Mouse (Mus musculus) ovary, postnatal 36 days (tissue): ENCODE results near the gene 2200002D01Rik.
"Not testable (repeated sequence)": the region's sequence is repeated elsewhere in the genome, so short reads cannot be mapped to it uniquely, and the experiment has no call there.

Experiments used
- DNase-seq: peaks from one replicate; pipeline ENCODE4 v3.0.0; 2022; ENCODE audit warnings: low spot score, mixed read lengths

Gene 2200002D01Rik

DNA sequence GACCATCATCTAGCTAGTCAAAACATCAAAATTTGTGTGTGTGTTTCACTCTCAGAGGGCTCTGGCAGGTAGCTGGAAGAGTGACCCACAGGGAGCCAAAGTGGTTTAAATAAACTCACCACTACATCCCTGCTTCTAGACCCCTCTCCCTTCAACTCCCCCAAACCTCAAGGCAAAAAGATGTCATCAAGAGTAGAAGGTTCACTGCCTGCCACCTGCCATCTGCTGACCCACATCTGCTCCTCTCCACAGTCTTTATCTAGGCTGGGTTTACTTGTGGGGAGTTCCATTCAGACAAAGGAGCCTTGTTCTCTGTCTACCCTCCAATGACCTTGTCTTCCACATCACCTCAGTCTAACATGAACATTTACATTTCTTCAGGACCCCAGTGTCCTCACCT lies 31.0 kb upstream of the 2200002D01Rik start:
- no peak for DNase-seq

DNA sequence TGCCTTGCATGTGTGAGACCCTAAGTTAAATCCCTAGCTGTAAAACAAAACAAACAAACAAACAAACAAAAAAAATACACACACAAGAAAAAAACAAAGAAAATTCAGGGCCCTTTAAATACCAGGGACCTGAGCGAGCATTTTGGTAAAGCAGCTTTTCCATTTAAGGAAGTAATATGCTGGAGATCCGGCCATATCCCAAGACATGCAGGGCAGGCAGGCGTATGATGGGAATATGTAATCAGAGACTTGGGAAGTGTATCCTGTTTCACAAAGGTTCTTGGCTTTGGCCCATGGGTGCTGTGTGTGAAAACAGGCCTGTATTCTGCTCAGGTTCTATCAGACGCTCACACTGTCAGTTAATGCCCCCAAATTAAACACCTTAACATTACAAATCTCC lies 29.2 kb upstream of the 2200002D01Rik start:
- no peak for DNase-seq

DNA sequence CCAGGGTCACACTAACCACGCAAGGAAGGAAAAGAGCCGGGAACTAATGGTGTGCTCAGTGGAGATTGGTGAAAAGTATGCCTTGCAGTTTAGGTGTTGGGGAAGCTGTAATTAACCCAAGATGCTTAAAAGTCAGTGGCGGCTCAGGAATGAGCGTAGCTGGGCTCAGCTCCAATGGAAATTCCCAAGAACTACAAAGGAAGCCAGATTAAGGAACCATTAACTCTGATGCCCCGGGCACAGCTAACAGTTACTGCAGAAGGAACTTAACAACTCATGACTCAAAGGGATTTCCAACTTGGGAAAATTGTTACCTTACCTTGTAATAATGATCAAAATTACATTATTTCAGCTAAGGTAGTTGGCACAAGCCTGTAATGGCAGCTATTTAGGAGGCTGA lies 28.4 kb upstream of the 2200002D01Rik start:
- no peak for DNase-seq

- no peak for DNase-seq
Observed at GRCm38 (mm10) chr7:29271687-29272465, 23.6 kb upstream of the 2200002D01Rik start.

DNA sequence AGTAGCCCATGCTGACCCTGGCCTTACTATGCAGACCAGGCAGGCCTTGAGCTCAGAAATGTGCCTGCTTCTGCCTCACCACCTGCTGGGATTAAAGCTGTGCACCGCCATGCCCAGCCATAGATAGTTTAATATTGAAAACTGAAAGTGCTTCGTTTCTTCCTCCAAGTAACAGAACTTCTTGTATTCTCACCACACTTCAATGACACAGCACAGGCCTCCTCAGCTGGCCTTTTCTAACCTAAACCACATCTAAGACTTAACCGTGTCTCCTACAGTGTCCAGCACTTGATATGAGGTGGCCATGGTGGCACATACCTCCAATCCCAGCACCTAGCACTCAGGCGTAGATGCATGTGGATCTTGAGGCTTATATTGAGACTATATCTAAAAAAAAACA lies 22.2 kb upstream of the 2200002D01Rik start:
- DNase-seq: no peak

- DNase-seq: no peak
Observed at GRCm38 (mm10) chr7:29266931-29267330, 18.7 kb upstream of the 2200002D01Rik start.

DNA sequence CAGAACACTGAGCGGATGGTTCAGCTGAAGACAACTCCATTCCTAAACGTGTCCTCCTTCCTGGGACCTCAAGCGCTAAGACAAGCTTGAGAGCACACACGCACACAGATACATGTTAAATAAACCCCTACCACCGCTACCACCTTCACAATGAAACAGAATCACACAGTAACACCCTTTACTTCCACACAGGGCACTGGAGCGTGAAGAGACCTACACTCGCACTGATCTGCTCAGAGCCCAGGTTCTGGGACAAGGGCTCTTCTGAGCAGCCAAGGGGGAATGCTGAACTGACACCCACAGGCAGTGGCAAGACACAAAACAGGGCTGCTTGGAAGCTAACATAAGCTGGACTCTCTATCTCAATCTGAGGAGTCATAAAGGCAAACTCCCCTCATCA lies 17.4 kb upstream of the 2200002D01Rik start:
- no peak for DNase-seq

- DNase-seq: no peak
Observed at GRCm38 (mm10) chr7:29263831-29264230, 15.6 kb upstream of the 2200002D01Rik start.

DNA sequence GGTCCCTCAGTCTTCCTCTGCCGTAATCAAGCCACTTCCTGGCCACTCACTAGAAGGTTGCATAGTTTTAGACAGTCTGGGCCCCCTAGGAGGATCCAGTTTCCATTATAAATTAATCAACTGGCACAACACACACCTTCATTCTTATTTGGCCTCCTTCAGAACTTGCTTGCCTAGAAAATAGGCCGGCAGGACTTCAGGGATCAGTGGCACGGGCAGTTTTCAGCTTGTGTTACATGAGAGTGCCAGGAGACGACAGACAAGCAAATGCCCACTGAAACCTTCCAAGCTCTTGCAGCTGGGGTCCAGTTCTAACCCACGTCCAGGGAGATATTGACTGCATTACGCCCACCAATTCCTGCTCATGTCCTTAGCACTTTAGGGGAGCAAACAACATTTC lies 13.9 kb upstream of the 2200002D01Rik start:
- DNase-seq: no peak

DNA sequence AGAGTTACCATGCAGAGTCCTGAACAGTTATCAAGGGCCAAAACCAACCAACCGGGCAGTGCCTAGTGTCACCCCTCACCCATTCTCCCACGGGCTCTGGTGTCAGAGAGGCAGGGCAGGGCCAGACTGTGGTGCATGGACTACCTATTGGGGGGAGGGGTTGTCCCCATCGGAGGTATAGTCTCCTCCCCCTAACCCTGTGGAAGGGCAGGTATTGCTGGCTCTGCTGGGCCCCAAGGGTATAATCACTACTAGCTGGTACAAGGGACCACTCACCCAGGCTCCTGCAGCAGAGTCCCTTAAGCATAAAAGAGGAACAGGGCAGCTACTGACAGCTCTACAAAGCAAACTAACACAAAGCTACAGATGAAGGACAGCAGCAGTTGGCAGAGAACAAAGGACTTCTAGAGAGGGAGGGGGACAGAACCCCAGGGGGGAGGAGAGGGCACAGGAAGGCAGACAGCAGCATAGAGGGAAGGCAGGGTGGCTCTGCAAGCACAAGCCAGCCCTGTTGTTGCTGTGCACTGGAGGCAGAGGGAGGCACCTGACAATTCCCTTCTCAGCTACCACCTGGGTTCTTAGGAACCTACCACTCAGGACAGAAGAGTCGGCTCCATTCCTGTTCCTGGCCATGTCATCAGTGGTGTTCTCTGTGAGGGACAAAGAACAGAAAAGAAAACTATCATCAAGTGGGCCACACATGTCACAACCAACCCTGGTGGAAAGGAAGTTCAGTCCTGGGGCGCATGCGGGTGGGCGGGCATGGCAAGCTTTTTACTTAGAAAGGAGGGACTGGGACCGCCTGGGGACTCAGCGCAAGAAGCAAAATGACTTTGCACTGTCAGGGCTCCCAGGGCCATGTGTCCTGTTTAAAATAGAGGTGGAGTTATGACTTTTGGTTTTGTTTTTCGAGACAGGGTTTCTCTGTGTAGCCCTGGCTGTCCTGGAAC lies 11.8 kb upstream of the 2200002D01Rik start:
- DNase-seq: no peak

DNA sequence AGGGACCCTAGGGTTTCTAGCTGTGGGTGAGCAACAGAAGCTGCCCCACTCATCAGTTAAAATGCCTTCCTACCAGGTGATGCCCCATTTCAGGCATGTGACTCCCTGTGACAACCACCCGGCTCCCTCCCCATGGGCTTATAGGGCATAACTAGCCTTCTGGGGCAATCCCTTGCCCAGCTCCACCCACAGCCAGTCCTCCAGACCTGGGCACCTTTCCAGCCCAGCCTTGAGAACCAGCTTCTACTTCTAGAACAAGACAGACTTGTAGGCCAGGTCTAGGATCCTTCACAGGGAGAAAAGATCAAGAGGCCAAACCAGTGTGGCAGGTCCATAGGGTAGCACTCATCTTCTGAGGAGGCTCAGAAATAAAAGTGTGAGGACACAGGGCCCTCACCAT lies 9.1 kb upstream of the 2200002D01Rik start:
- DNase-seq: peak; percentile 50

DNA sequence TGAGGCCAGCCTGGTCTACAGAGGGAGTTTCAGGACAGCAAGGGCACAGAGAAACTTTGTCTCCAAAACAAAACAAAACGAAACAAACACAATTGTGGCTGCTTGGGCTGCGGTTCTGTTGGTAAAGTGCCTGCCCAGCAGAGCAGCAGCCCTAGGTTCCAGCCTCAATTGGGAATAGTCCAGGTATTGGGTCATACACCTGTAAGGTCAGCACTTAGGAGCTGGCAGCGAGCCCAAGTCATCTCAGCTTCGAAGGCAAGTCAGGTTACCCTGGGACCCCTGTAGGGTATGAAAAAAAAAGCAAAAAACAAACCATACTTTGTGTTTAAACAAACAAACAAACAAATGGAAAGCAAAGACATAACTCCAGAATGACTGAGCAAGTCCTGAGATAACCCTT lies 7.6 kb upstream of the 2200002D01Rik start:
- DNase-seq: no peak

- no peak for DNase-seq
Observed at GRCm38 (mm10) chr7:29253842-29254241, 5.6 kb upstream of the 2200002D01Rik start.

DNA sequence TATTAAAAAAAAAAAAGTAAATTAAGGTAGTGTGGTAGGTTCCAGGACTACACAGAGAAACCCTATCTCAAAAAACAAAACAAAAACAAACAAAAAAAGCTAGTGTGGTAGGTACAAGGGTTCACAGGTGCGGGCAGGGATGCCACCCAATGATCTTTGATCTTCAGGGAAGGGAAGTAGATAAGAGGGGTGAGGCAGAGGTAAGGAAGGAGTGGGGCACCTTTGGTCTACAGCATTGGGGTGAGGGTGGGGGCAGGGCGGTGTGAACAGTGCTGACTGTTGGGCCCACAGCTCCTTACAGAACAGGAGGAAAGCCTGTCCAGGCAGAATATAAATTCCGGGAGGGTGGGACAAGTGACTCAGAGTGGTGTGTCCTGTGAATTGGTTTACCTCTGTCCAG lies 2.9 kb upstream of the 2200002D01Rik start:
- DNase-seq: no peak

- DNase-seq: peak; percentile 29
Observed at GRCm38 (mm10) chr7:29247706-29248105, 560 bp downstream of the 2200002D01Rik start.

GRCm38 (mm10) chr7:29247314-29247700 lies 959 bp downstream of the 2200002D01Rik start:
- peak; percentile 81 for DNase-seq

DNA sequence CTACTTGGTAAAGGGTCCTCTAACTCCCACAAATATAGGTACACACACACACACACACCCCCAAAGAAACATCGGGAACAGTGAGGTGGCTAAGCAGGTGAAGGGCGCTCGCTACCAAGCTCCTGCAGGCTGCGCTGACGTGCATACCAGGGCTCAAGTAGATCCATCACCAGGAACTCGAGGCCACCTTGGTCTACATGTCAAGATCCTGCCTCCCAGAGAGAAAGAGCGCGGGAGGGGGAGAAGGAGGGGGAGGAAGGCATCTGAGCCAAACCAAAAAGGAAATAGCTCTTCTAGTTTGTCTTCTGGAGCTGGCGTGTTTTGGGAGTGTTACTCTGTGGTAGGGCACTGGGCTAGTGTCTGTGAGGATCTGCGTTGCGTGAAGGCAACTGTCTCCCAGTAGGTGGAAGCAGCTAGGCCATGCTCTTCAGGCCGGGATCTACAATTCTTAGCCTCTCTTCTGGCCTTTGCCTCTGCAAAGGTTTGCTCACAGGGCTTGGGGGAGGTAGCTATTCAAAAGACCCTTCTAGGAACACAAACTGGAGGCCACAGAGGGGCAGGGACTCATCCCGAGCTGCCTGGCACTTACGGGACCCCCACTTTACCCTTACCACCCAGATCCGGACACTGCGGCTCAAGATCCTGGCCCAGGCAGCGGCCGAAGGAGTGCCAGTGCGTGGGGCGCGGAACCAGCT lies 1.5 kb downstream of the 2200002D01Rik start:
- DNase-seq: no peak

- DNase-seq: no peak
Observed at GRCm38 (mm10) chr7:29246015-29246414, 2.3 kb downstream of the 2200002D01Rik start.

DNA sequence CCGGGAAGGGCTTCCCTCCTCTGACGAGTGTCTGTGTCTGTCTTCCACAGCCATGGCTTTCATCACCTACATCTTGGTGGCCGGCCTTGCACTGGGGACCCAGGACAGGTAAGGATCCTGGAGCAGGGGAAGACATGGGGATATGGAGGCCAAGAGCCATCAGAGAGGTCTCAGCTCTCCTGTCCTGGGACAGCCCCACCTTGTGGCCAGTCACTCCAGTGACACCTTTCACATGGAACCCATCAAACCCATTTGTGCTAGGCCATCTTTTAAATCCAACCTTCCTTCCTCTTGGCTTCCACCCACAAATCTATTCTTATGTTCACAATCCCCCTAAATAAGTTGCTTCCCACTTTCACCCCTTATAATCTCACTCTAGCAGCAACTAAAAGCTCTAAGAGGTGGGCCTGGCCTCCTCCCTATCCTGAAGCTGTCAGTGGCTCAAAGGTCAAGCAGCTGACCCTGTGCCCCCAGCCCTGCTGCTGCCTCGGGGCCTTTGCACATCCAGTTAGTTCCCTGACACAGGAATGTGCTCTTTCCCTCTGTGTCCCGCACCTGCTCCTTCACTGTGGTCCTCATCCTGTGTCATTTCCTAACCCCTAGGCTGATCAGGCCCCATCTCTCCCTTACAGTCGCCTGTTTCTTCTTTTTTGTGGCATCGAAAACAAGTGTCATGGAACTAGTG lies 3.4 kb downstream of the 2200002D01Rik start:
- no peak for DNase-seq

DNA sequence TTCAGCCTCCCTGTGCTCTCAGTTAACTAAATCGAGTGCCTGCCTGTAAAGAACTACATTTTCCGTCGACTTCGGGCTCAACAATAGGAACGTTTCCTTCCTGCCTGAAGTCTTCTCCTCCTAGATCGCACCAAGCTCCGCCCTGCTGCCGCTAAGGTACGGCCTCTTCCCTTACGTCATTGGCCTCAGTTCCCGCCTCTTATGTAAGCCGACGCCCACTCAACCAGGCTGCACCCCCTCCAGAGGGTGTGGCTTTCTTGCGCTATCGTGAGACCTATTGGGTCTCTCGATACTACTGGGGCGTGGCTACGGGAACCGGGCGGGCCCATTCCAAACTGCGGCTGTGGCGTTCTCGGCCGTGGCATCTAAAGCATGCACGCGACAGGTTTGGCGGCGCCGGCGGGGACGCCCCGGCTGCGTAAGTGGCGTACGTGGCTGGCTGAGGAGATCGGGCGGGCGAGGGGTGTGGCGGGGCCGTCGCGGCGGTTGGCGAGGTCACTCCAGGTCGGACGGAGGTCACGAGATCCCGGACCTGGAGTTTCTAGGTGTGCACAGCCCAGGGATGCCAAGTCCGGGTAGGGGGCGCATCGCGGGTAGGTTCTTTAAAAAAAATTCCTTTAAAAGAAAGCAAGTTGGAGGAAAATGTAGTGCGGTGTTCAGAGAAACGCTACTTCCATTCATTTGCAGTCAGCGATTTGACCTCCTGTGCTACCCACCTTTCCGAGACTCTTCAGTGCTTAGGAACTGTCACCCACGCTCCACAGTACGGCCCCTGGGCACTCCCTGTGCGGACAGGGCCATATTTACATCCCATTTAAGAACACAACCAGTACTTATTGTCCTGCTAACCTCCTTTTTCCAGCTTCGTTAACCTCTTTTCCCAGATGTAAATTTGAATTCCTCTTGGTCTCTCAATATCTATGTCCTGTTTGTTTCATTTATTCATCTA lies 10.0 kb downstream of the 2200002D01Rik start, which contains the start of gene Yif1b:
Gene Yif1b (plus strand): TSS at position 311 of the 949 bp plus-strand sequence.
- peak; percentile 95 for DNase-seq

DNA sequence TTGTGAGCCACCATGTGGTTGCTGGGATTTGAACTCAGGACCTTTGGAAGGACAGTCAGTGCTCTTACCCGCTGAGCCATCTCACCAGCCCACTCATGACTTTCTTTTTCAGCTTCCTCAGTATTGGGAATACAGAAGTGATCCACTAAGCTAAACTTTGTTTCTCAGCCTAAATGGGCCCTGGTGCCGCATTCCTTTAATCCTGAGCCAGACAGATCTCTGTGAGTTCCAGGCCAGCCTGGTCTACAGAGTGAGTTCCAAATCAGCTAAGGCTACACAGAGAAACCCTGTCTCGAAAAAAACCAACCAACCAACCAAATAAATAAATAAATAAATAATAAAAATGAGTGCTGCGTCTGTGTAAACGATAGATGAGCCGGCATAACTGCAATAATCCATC lies 10.7 kb downstream of the 2200002D01Rik start:
- DNase-seq: not testable (repeated sequence)
